Mouse (Mus musculus) cerebellum, adult 2 months (tissue): Measurements from ENCODE around the gene Psmb11.

ENCODE experiments used
- CTCF ChIP-seq: fragments of 200-500 bp; IDR thresholded peaks from 2 replicates; pipeline ENCODE4 v1.5.1; 2011; ENCODE audit warnings: low read depth, mild to moderate bottlenecking, control low read depth, low read length, moderate library complexity, borderline replicate concordance; ENCODE audit not compliant: insufficient read depth
- POLR2A ChIP-seq: fragments of 200-500 bp; IDR thresholded peaks from 2 replicates; pipeline ENCODE4 v1.6.1; 2011; ENCODE audit warnings: low read length, control low read depth, borderline replicate concordance; ENCODE audit not compliant: insufficient read depth

GRCm38 (mm10) chr14:54652787-54653186, 31.6 kb downstream of the Psmb11 start:
- TF ChIP-seq CTCF (no peak), POLR2A (no peak)
